Mouse (Mus musculus) heart, embryonic 13.5 days (tissue): ENCODE measurements at regions not wholly inside any gene's neighbourhood (a gene's known extent, or its start where the extent isn't known, plus 50 kb on each side); places are given as distances from the start of the nearest gene placed in this dataset.

Experiments used
- ATAC-seq: fragments of 200-750 bp; cut with Nextera tagmentation; 2 replicates; pipeline ENCODE4 v1.8.0; 2017; ENCODE audit warnings: moderate TSS enrichment; ENCODE audit not compliant: insufficient number of reproducible peaks, low FRiP score, low TSS enrichment; ENCODE audit errors: extremely low read depth
- H3K27ac ChIP-seq: fragments of 300-500 bp; sonication (generic); replicated peaks from 2 replicates; pipeline ENCODE4 v1.5.1; 2015; ENCODE audit warnings: moderate library complexity, mild to moderate bottlenecking, inconsistent platforms
- H3K27me3 ChIP-seq: fragments of 300-500 bp; sonication (generic); replicated peaks from 2 replicates; pipeline ENCODE4 v1.6.1; 2015; ENCODE audit warnings: mild to moderate bottlenecking, inconsistent platforms
- H3K36me3 ChIP-seq: fragments of 300-500 bp; sonication (generic); 2 replicates; pipeline ENCODE4 v1.6.1; 2015; ENCODE audit warnings: mild to moderate bottlenecking, inconsistent platforms
- H3K4me1 ChIP-seq: fragments of 300-500 bp; sonication (generic); 2 replicates; pipeline ENCODE4 v1.6.1; 2015; ENCODE audit warnings: inconsistent platforms
- H3K4me2 ChIP-seq: fragments of 300-500 bp; sonication (generic); 2 replicates; pipeline ENCODE4 v1.6.1; 2015; ENCODE audit warnings: inconsistent platforms, mild to moderate bottlenecking, moderate library complexity
- H3K4me3 ChIP-seq: fragments of 300-500 bp; sonication (generic); 2 replicates; pipeline ENCODE4 v1.5.1; 2015; ENCODE audit warnings: moderate library complexity, mild to moderate bottlenecking, inconsistent platforms
- H3K9ac ChIP-seq: fragments of 300-500 bp; sonication (generic); 2 replicates; pipeline ENCODE4 v1.6.1; 2015; ENCODE audit warnings: inconsistent platforms, mild to moderate bottlenecking, moderate library complexity
- H3K9me3 ChIP-seq: fragments of 300-500 bp; sonication (generic); 2 replicates; pipeline ENCODE4 v1.6.1; 2016; ENCODE audit warnings: inconsistent platforms
- WGBS: fragments of 180-500 bp; shearing (Covaris S2); methylation state at CpG from one replicate; pipeline ENCODE4 v1.1.7; 2015; ENCODE audit warnings: mixed read lengths; 5-methylcytosine and 5-hydroxymethylcytosine counted together

DNA sequence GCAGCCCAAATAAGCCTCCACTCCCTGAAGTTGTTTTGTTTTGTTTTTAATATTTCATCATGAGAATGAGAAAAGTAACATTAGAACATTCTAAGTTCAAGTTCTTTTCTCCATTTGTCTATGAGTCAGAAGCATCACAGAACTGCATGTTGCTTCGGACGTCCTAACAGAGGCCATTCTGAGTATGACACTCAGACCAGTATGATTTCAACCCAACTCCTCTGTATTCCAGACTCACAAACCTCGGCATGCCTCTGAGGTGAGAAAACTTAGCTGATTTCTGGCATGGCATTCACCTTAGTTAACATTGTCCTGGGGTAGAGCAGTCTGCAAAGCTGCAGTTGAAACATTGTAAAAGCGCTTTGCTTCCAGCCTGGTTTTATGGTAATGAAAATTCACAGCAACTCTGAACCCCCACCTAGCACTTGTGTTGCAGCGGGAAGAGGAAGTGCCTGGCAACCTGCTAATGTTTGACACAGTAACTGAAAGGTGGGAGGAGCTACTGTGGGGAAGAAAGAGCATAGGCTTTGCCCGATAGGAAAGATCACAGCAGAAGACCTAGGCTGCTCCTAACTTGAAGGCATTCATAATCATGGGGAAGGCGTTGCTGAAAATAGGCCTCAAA lies 104.8 kb upstream of the Irs2 start:
- WGBS = 52% methylated on average over 7 of the region's 7 CpGs
- no peaks in the 10 kb centered on the region for H3K36me3 ChIP-seq
- no peak overlapping the region for H3K4me2 ChIP-seq
- no peak overlapping the region for H3K27ac ChIP-seq
- ATAC-seq = no peak
- no peak overlapping the region for H3K9ac ChIP-seq
- 0 out of 2 replicates have a peak, but pooled peaks cover 2% of the 10 kb centered on the region for H3K27me3 ChIP-seq
- peaks cover 27% of the 10 kb centered on the region for H3K4me1 ChIP-seq
- no peak overlapping the region for H3K4me3 ChIP-seq
- no peaks in the 10 kb centered on the region for H3K9me3 ChIP-seq

DNA sequence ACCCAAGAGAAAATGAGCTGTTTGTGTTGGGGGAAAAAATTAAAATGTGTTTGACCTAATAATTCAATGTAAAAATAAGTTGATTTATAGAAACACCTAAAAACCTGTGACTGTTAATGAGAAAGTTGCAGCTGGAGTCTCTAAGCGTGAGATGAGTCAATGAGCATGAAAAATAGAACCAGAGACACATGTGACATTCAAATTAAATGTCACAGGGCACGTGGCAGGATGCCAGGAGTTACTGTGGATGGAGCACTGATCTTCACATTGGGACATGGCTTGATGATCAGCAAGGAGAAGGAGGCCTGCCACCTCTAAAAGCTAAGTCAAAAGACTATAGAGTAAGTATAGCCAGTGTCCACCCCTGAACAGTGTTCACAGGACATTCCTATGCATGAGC lies 103.7 kb upstream of the Irs2 start:
- Histone ChIP-seq H3K9me3 (no peaks in the 10 kb centered on the region), H3K4me2 (no peak overlapping the region), H3K27ac (no peak overlapping the region), H3K9ac (no peak overlapping the region), H3K4me1 (peaks cover 27% of the 10 kb centered on the region), H3K4me3 (no peak overlapping the region), H3K36me3 (no peaks in the 10 kb centered on the region), H3K27me3 (0 out of 2 replicates have a peak, but pooled peaks cover 2% of the 10 kb centered on the region)
- whole genome bisulfite sequencing = 69% methylated on average over 2 of the region's 2 CpGs
- ATAC-seq = no peak

DNA sequence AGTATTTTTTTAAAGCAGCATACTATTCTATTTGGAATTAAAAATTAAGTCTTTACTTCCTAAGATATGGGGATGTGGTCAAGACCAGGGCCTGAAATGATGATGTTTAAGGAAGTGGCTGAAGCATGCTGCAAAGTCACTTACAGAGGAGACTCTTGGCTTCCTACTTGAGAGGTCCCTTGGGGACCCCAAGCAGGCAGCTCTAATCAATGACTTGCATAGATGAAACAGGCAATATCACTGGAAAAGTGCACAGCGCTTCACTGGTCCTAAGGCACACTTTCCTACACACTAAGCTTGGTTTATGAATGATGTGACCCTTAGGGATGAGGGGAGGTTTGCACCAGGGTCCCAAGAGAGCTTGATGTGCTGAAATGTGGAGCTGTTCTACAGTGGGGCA lies 99.2 kb upstream of the Irs2 start:
- Histone ChIP-seq H3K4me1 (no peaks in the 10 kb centered on the region; the same call in 1 of the 2 replicates), H3K9me3 (no peaks in the 10 kb centered on the region), H3K4me3 (no peak overlapping the region), H3K27ac (no peak overlapping the region), H3K27me3 (0 out of 2 replicates have a peak, but pooled peaks cover 2% of the 10 kb centered on the region), H3K4me2 (no peak overlapping the region), H3K9ac (no peak overlapping the region), H3K36me3 (no peaks in the 10 kb centered on the region)
- no peak for ATAC-seq
- WGBS = 78% methylated on average over 1 of the region's 1 CpGs

DNA sequence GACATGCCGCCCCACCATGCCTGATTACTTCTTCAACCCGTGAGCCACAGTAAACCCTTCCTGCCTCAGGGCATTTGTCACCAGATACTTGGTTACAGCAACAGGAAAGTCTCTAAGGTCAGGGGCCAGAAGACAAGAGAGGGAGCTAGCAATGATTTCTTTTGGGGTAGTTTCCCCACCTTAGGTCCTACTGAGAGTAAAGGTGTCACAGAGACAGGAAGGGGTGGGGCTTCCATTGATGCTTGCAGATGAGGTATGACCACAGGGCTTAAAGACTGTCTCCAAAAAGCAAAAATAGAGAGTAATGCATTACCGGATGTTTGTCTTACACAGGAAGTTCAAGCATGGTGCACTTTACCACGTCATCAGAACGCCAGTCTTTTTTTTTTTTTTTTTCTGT lies 98.8 kb upstream of the Irs2 start:
- Histone ChIP-seq H3K36me3 (no peaks in the 10 kb centered on the region), H3K4me2 (no peak overlapping the region), H3K27me3 (0 out of 2 replicates have a peak, but pooled peaks cover 2% of the 10 kb centered on the region), H3K9me3 (no peaks in the 10 kb centered on the region), H3K9ac (no peak overlapping the region), H3K27ac (no peak overlapping the region), H3K4me3 (no peak overlapping the region), H3K4me1 (no peaks in the 10 kb centered on the region; the same call in 1 of the 2 replicates)
- 74% methylated on average over 5 of the region's 5 CpGs for WGBS
- ATAC-seq = no peak

DNA sequence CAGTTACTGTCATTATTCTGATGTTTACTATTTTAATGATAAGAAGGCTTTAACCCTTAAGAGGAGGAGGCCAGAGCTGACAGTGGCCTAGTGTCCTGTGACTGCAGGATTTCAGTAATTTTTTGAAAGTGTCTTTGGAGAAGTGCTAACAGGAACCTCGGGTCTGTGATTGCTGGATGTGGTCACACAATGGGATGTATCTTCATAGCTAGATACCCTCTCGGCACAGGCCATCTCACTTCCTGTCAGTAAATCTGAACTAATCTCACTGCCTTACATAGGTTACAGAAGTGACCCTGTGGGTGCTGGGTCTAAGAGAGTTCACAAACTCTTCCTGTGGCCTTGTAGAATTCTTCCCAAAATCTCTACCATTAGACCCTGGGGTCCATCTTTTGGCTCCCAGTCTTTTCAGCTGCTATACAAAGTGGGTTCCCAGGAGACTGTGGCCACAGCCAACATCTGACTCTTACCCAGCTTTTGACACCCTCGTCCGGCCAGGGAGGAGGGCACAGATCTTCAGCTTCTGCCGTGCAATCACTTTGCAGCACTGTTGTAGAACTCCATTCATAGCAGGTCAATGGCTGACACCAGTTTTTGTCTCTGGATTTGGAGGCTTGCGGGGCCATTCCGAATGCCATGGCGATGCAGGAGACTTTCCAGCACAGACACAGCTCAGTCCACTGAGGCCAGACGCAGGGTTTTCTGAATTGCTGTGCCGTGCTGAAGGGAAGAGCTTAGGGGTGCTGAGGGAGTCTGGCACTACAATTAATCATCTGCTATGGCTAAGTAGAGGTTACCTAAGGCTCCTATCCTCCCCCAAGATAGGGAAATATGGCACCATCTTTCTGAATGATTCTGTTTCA lies 95.7 kb upstream of the Irs2 start:
- Histone ChIP-seq H3K36me3 (no peaks in the 10 kb centered on the region), H3K27me3 (0 out of 2 replicates have a peak, but pooled peaks cover 3% of the 10 kb centered on the region), H3K4me3 (no peak overlapping the region), H3K9me3 (no peaks in the 10 kb centered on the region), H3K9ac (no peak overlapping the region), H3K27ac (no peak overlapping the region), H3K4me1 (peaks cover 3% of the 10 kb centered on the region), H3K4me2 (no peak overlapping the region)
- no peak for ATAC-seq
- WGBS = 75% methylated on average over 10 of the region's 10 CpGs

DNA sequence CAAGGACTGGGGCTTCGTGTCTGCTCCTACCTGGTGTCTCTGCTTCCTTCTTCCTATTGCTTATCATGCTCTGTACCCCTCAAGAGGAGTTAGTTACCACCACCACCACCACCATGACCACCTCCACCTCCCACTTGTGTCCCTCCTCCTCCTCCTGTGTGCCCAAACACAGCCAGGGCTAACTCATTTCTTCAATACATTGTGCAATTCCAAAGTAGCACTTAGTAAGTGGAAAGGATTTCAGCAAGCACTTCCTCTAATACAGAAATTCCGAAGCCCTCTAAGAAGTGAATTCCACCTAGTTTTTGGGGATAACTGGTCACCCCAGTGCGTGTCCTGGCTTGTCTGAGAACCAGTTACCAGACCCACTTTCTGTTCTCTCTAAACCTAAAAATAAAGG lies 92.1 kb upstream of the Irs2 start:
- Histone ChIP-seq H3K9ac (no peak overlapping the region), H3K4me1 (peaks cover 18% of the 10 kb centered on the region), H3K4me3 (no peak overlapping the region), H3K27me3 (0 out of 2 replicates have a peak, but pooled peaks cover 3% of the 10 kb centered on the region), H3K9me3 (no peaks in the 10 kb centered on the region), H3K4me2 (no peak overlapping the region), H3K36me3 (no peaks in the 10 kb centered on the region), H3K27ac (no peak overlapping the region)
- 76% methylated on average over 3 of the region's 3 CpGs for WGBS
- ATAC-seq = no peak

DNA sequence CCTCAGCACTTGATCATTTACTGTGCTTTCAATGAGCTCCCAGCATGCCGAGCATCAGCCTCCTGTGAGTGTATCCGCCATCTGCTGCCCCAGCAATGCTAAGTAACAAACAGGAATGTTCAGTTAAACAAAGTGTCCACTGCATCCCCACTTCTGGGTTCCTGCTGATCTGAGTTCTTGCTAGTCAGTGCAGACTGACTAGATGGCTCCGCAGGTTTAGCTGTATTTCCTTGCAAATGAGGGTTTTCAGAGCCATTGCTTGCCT lies 91.3 kb upstream of the Irs2 start:
- H3K4me3 ChIP-seq = no peak overlapping the region
- no peak overlapping the region for H3K9ac ChIP-seq
- peaks cover 18% of the 10 kb centered on the region for H3K4me1 ChIP-seq
- no peak overlapping the region for H3K4me2 ChIP-seq
- H3K36me3 ChIP-seq = no peaks in the 10 kb centered on the region
- H3K9me3 ChIP-seq = no peaks in the 10 kb centered on the region
- ATAC-seq = no peak
- 70% methylated on average over 3 of the region's 3 CpGs for WGBS
- H3K27me3 ChIP-seq = 0 out of 2 replicates have a peak, but pooled peaks cover 3% of the 10 kb centered on the region
- H3K27ac ChIP-seq = 0 out of 2 replicates have a peak overlapping the region, but pooled peaks have one; percentile 16

DNA sequence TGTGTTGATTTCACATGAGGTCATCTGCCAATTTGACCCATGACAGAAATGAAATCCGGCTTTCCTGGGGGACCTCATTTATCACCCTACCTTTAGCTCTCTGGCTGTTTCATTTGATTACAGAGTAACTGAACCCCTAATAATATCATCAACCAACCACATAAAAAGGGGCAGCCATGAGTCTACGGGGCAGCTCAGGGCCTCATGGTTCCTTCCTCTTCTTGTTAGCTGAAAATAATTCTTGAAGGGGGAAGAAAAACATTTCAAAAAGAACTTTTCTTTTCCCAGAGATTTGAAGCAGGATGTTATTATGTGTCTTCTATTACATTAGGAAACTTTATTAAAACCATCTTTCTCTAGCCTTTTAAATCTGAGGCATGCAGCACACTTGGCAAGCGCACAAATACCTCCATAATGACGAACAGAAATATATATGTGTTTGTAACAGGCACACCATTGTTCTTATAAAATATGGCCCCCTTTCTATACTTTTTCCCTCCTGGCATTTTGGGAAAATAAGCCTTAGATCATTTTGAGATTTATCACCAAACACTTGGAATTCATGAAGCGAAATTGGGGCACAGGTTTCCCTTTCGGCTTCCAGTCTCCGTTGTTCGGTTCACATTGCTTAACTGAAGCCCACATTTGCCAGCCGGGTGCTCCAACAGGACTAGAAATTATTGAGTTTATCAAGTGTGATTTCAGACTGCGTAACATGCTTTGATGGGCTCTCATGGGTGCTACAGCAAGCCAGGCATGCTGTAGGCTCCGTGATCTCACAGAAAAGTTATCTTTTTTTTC lies 90.7 kb upstream of the Irs2 start:
- H3K9ac ChIP-seq = no peak overlapping the region
- no peaks in the 10 kb centered on the region for H3K36me3 ChIP-seq
- no peaks in the 10 kb centered on the region for H3K9me3 ChIP-seq
- 0 out of 2 replicates have a peak, but pooled peaks cover 3% of the 10 kb centered on the region for H3K27me3 ChIP-seq
- no peak for ATAC-seq
- no peak overlapping the region for H3K4me3 ChIP-seq
- peak overlapping the region; percentile 20; the same call in 1 of the 2 replicates for H3K4me2 ChIP-seq
- 77% methylated on average over 11 of the region's 11 CpGs for WGBS
- peaks cover 18% of the 10 kb centered on the region for H3K4me1 ChIP-seq
- peak overlapping the region; percentile 25; the same call in 1 of the 2 replicates for H3K27ac ChIP-seq

DNA sequence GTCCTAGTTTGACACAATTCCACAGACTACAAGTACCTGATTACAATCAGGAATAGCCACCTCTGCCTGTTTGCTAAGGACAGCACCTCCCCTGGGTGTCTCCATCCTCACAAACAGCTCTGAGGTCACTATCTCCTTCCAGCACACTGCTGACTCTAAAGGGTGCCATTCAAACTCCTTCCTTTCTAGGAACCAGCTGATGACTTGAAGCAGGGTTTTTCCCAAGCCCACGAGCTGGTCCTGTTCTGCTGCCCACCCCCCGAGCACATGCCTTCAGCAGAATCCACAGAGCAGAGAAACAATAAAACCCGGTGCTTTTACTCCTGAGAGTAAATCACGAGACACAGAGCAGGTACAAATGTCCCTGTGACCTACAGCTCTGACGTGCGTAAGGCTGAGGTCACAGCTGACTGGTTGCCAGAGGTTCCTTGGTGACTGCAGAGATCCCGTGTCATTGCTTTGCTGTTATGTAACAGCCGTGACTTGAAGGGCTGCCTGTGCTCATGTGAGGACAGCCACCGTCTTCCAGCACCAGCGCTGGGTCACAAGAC lies 90.0 kb upstream of the Irs2 start:
- H3K27ac ChIP-seq = peak overlapping the region; percentile 25; the same call in 1 of the 2 replicates
- peak overlapping the region; percentile 20; the same call in 1 of the 2 replicates for H3K4me2 ChIP-seq
- H3K36me3 ChIP-seq = no peaks in the 10 kb centered on the region
- 37% methylated on average over 10 of the region's 10 CpGs for WGBS
- 0 out of 2 replicates have a peak, but pooled peaks cover 3% of the 10 kb centered on the region for H3K27me3 ChIP-seq
- H3K9ac ChIP-seq = no peak overlapping the region
- no peak overlapping the region for H3K4me3 ChIP-seq
- ATAC-seq = no peak
- peaks cover 18% of the 10 kb centered on the region for H3K4me1 ChIP-seq
- no peaks in the 10 kb centered on the region for H3K9me3 ChIP-seq

DNA sequence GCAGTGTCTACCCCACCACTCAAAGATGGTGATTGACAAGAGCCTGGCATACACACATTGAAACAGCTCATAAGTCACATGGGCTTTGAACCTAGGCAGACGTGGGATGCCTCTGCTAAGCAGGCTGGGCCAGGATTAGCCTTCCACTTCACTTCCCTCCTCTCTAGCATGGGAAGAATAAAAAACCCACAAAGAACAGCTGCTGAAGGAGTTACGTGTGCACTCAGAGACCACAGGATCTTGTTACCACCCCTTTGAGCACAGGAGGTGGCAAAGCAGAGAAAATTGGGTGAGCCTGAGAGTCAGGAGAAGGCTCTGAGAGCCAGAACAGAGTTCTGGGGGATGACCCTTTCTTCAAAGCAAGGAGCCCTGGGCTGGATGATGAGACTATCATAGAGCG lies 89.6 kb upstream of the Irs2 start:
- Histone ChIP-seq H3K4me1 (peaks cover 18% of the 10 kb centered on the region), H3K9me3 (no peaks in the 10 kb centered on the region), H3K9ac (no peak overlapping the region), H3K4me2 (no peak overlapping the region), H3K4me3 (no peak overlapping the region), H3K27me3 (0 out of 2 replicates have a peak, but pooled peaks cover 3% of the 10 kb centered on the region), H3K36me3 (no peaks in the 10 kb centered on the region), H3K27ac (0 out of 2 replicates have a peak overlapping the region, but pooled peaks have one; percentile 25)
- no peak for ATAC-seq
- 76% methylated on average over 3 of the region's 3 CpGs for WGBS

DNA sequence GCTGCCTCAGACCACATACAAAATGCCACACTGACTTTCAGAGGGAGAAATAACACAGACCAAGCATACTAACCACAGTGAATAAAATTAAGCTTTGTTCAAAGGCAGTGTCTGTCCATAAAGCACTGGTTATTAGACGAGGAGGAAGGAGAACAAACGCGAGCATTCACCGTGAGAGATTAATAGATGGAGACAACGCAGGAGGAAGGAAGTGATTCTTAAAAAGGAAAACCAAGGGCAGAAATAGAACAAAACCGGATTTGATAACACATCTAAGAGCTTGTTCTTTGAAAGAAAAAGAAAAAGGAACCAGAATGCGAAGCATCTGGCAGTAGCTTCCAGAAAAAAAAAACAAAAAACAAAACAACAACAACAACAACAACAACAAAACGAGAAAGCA lies 86.3 kb upstream of the Irs2 start:
- H3K9ac ChIP-seq = no peak overlapping the region
- 56% methylated on average over 8 of the region's 8 CpGs for WGBS
- H3K27me3 ChIP-seq = no peaks in the 10 kb centered on the region
- no peak for ATAC-seq
- H3K4me2 ChIP-seq = no peak overlapping the region
- no peak overlapping the region for H3K4me3 ChIP-seq
- H3K4me1 ChIP-seq = peaks cover 21% of the 10 kb centered on the region
- H3K27ac ChIP-seq = no peak overlapping the region
- H3K36me3 ChIP-seq = no peaks in the 10 kb centered on the region
- H3K9me3 ChIP-seq = no peaks in the 10 kb centered on the region
